Mouse (Mus musculus): ENCODE measurements around the gene Slc18a3.

GRCm38 (mm10) chr14:32439744-32440143 lies 24.9 kb downstream of the Slc18a3 start:
- no peak for TF ChIP-seq NANOG (IDR thresholded peaks at IDR 0.05; ENCODE audit: borderline replicate concordance, low read length)
- TF ChIP-seq CTCF (conservative IDR thresholded peaks at IDR 0.05; ENCODE audit: low read length) = no peak
